Mouse (Mus musculus): ENCODE data around the gene Fkbp3.
"Not testable (repeated sequence)": the region's sequence is repeated elsewhere in the genome, so short reads cannot be mapped to it uniquely, and the experiment has no call there.

Gene Fkbp3

GRCm38 (mm10) chr12:65073611-65074178, at the start of gene Fkbp3:
Gene Fkbp3 (minus strand): TSS chr12:65074007.
- DNase-seq (ENCODE audit: low spot score in 2 of 2): peak; percentile 97 to 98

GRCm38 (mm10) chr12:65119451-65119850, 45.6 kb upstream of the Fkbp3 start:
- DNase-seq (ENCODE audit: low spot score in 2 of 2): no peak

DNA sequence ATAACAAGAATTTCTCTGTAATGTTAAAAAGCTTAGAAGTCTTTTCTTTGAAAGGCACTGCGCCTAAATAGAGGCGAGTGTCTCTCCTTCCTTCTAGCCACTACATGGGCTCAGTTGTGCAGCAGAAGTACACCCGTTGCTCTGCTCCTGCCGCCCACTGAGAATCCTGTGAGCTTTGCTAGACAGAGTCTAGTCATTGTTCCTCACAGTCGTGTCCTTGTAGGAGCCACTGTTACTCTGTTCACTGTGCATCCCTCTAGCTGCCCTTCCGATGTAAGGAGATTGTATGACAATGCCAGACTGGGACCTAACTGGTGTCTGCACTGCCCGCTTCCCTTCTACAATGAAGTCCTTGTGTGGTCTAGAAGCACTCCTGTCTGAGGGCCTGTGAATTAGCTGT, 45.2 kb upstream of the Fkbp3 start:
- peak; percentile 26 to 36 for DNase-seq (ENCODE audit: low spot score in 2 of 2)

GRCm38 (mm10) chr12:65114978-65115377, 41.2 kb upstream of the Fkbp3 start:
- not testable (repeated sequence) for DNase-seq (ENCODE audit: low spot score in 2 of 2)

GRCm38 (mm10) chr12:65113925-65114324, 40.1 kb upstream of the Fkbp3 start:
- DNase-seq (ENCODE audit: low spot score in 2 of 2): no peak

DNA sequence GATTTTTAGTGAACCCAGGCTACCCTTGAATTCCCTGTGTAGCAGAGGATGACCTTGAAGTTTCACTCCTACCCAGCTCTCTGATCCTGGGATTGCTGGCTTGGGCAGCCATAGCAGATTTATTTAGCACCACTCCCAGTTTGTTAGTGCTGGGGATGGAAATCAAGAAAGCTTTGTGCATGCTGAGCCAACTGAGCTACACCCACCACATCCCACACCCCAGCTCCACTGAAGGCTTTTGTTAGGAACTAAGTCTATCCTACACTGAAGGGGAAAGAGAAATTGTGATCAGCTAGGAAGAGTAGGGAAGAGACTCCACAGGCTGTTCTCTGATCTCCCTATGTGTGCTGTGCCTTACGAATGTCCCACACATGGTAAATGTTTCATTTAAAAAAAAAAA, 39.0 kb upstream of the Fkbp3 start:
- no peak for DNase-seq (ENCODE audit: low spot score in 2 of 2)

- DNase-seq (ENCODE audit: low spot score in 2 of 2): no peak
These were observed 37.7 kb upstream of the Fkbp3 start for GRCm38 (mm10) chr12:65111503-65111902.

DNA sequence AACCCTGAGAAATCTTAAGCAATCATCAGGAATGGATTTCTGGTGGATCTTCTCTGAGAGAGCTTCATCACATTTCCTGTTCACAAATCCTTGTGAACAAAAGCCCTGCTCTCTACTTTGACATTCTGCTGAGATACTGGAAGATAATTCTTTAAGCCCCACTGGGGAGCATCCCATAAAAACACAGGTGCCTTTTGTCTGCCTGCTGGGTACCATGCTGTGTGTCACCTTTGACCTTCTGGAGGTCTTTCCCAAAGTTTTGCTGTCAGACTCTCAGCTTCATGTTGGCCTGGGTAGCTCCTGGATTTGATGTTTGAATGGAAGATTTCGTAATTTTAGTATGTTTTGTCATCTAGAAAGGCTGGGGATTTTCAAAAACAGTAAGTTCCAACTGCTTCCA, 34.9 kb upstream of the Fkbp3 start:
- DNase-seq (ENCODE audit: low spot score in 2 of 2): no peak

DNA sequence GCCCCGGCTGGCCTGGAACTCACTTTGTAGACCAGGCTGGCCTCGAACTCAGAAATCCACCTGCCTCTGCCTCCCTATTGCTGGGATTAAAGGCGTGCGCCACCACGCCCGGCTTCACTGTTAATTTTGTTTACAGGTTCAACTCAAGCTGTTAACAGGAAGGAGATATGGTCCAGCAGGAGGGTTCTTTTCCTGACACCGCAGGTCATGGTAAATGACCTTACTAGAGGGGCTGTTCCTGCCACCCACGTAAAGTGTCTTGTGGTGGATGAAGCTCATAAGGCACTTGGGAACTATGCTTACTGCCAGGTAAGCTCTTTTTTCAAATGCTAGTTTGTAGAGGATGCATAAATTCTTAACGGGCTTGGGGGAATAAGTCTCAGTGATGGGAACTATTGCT, 3.1 kb upstream of the Fkbp3 start:
- DNase-seq (ENCODE audit: low spot score in 2 of 2): no peak

- DNase-seq (ENCODE audit: low spot score in 2 of 2): peak in 1 of 2 experiments; percentile 66
These were observed 2.0 kb upstream of the Fkbp3 start for GRCm38 (mm10) chr12:65075733-65076310.

DNA sequence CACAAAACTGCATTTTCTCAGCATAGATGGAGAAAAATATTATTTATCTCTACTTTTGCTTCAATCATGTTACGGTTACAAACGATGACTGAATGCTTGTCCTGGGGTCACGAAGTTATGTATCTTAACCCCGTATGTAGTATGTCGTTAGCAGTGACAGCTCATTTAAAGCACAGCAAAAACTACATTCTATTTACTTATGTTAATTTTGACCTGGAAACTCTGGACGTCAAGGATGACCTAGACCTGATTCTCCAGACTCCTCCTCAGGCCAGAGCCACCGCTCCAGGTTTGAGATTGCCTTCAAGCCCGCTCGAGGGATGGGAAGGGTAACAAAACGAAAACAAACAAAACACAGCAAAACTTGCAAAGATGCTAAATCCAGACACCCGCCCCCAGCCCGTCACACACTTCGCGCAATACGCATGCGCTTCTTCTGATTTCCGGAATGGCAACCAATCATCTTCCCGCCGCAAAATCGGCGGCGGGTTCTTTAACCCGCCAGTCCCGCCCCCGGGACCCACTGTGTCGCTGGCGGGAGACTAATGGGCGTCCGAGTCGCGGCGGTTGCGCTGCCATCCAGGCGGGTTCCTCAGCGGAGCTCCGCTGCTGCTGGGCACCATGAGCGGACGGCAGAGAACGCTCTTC, 1.4 kb upstream of the Fkbp3 start, which contains the start of gene Fancm:
TSS of gene Fancm (plus strand) at position 519 of the 648 bp plus-strand sequence.
- peak; percentile 95 for DNase-seq (ENCODE audit: low spot score in 2 of 2)

DNA sequence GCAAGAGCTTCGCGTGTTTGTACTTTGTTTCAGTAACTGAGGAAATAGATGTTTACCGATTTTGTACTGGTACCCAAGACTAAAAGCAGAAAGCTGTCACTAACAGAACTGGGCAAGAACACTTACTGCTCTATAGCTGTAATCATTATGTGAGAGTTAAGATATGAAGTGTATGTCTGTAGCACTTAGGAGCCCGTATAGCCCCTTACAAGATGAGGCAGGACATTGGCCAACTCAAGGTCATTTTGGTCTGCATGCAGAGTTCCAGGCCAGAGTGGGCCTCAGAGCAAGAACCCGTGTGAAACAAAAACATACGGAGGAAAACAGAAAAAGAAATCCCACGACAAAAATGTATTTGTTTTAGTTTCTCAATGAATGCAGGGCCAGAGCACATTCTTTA, 844 bp upstream of the Fkbp3 start:
- peak in 1 of 2 experiments; percentile 33 for DNase-seq (ENCODE audit: low spot score in 2 of 2)

GRCm38 (mm10) chr12:65072911-65073610, 746 bp downstream of the Fkbp3 start:
- DNase-seq (ENCODE audit: low spot score in 2 of 2): no peak

GRCm38 (mm10) chr12:65068409-65068808, 5.4 kb downstream of the Fkbp3 start:
- no peak for DNase-seq (ENCODE audit: low spot score in 2 of 2)

GRCm38 (mm10) chr12:65066234-65066633, 7.6 kb downstream of the Fkbp3 start:
- DNase-seq (ENCODE audit: low spot score in 2 of 2): no peak

DNA sequence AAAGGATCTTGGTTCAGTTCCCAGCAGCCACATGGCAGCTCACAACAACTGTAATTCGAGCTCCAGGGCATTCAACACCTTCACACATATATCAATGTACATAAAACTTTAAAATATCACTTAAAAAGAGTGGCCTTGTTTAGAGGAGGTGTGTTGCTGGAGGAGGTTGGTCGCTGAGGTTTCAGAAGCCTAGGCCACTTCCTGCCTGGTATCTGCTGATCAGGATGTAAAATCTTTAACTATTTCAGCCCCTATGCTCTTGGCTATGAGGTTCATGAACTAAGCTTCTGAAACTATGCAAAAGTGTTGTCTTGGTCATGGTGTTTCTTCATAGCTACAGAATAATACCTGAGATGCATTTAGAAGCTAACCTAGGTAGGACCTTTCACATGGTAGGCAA, 8.6 kb downstream of the Fkbp3 start:
- no peak for DNase-seq (ENCODE audit: low spot score in 2 of 2)

GRCm38 (mm10) chr12:65061082-65061481, 12.7 kb downstream of the Fkbp3 start:
- DNase-seq (ENCODE audit: low spot score in 2 of 2): no peak

DNA sequence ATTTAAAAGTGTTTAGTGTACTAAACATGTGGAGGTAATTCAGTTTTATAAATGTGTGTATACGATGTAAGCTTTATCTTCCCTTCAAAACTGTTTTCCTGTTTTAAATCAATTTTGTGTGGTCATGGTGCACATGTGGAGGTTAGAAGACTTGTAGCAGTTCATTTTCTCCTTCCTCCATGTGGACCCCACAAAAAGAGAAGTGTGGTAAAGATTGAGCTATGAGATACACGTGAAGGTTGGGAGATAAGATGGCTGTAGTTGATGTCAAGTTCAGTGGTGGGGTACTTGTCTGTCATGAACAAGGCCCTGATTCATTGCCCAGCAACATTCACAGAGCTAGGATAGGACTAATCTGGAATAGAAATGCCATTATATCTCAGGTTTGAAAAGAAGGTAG, 15.6 kb downstream of the Fkbp3 start:
- DNase-seq (ENCODE audit: low spot score in 2 of 2): no peak

DNA sequence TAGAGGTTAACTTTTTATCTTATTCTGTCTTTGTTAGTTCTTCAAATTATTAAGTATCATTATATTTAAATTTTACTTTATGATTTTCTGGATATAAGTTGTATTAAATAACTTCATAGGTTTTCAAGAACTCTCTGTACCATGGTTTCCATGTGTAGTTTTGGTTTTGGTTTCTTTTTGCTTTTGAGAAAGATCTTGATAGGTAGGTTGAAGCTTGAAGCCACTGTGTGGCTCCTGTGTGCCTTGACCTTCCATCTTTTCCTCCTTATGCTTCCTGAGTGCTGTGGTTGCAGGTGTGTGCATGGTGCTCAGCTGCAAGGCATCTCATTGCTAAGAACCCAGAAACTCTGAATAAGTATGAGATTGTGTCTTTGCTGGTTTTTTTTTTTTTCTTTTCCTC, 25.0 kb downstream of the Fkbp3 start:
- DNase-seq (ENCODE audit: low spot score in 2 of 2): no peak

GRCm38 (mm10) chr12:65037546-65037937, 36.3 kb downstream of the Fkbp3 start:
- no peak for DNase-seq (ENCODE audit: low spot score in 2 of 2)

GRCm38 (mm10) chr12:65036892-65037545, 36.8 kb downstream of the Fkbp3 start:
- DNase-seq (ENCODE audit: low spot score in 2 of 2): no peak

- peak; percentile 94 to 95 for DNase-seq (ENCODE audit: low spot score in 2 of 2)
These were observed 37.5 kb downstream of the Fkbp3 start, which contains the start of gene Prpf39 for GRCm38 (mm10) chr12:65036190-65036870. Gene Prpf39 (plus strand): TSS chr12:65036333.

Data from right cerebral cortex, postnatal 10 days (tissue).